Mouse (Mus musculus): ENCODE measurements at regions not wholly inside any gene's neighbourhood (a gene's known extent, or its start where the extent isn't known, plus 50 kb on each side); places are given as distances from the start of the nearest gene placed in this dataset.

DNA sequence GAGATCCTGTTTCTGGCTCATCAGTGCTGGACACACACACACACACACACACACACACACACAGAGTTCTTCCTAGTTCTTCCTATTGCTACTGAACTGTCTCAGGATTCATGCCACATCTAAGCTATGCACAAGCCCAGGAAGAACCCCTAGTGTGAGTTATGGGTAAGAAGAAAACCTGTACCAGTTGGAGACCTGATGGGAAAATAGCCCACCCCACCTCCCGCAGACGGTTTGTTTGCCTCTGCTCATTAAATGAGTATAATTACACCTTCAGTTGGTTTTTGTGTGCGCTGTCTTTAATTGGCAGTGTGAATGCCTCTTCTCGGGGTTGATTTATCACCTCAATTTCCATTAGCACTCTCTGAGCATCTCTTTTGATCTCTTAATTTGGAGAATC, 165.8 kb upstream of the Mocs1 start:
- no peaks in the 10 kb centered on the region for H3K4me1 ChIP-seq (ENCODE audit: control insufficient read depth)
- H3K9me3 ChIP-seq (ENCODE audit: control insufficient read depth, low read length): peaks cover 3% of the 10 kb centered on the region; the same call in 1 of the 2 replicates
- TF ChIP-seq GATA1 (IDR thresholded peaks at IDR 0.05; ENCODE audit: low read length): no peak
- no peak for TF ChIP-seq TAL1 (IDR thresholded peaks at IDR 0.05; ENCODE audit: low read length)
- H3K36me3 ChIP-seq (ENCODE audit: control insufficient read depth): no peaks in the 10 kb centered on the region
- H3K4me3 ChIP-seq (replicated peaks): no peak overlapping the region
- no peaks in the 10 kb centered on the region for H3K27me3 ChIP-seq (ENCODE audit: control insufficient read depth)

- H3K9me3 ChIP-seq (ENCODE audit: control insufficient read depth, low read length): peaks cover 25% of the 10 kb centered on the region
- no peaks in the 10 kb centered on the region for H3K27me3 ChIP-seq (ENCODE audit: control insufficient read depth)
- no peaks in the 10 kb centered on the region for H3K36me3 ChIP-seq (ENCODE audit: control insufficient read depth)
- H3K4me1 ChIP-seq (ENCODE audit: control insufficient read depth): no peaks in the 10 kb centered on the region
- TF ChIP-seq GATA1 (IDR thresholded peaks at IDR 0.05; ENCODE audit: low read length) (no peak), TAL1 (IDR thresholded peaks at IDR 0.05; ENCODE audit: low read length) (no peak)
- no peak overlapping the region for H3K4me3 ChIP-seq (replicated peaks)
These were observed 161.8 kb upstream of the Mocs1 start for GRCm38 (mm10) chr17:49266343-49266742.

- H3K4me1 ChIP-seq (ENCODE audit: control insufficient read depth): no peaks in the 10 kb centered on the region
- TF ChIP-seq TAL1 (IDR thresholded peaks at IDR 0.05; ENCODE audit: low read length): no peak
- no peak for TF ChIP-seq GATA1 (IDR thresholded peaks at IDR 0.05; ENCODE audit: low read length)
- H3K27me3 ChIP-seq (ENCODE audit: control insufficient read depth): no peaks in the 10 kb centered on the region
- H3K36me3 ChIP-seq (ENCODE audit: control insufficient read depth): no peaks in the 10 kb centered on the region
- peaks cover 39% of the 10 kb centered on the region for H3K9me3 ChIP-seq (ENCODE audit: control insufficient read depth, low read length)
- no peak overlapping the region for H3K4me3 ChIP-seq (replicated peaks)
These were observed 158.2 kb upstream of the Mocs1 start for GRCm38 (mm10) chr17:49269943-49270342.

- Histone ChIP-seq H3K36me3 (ENCODE audit: control insufficient read depth) (no peaks in the 10 kb centered on the region), H3K4me3 (replicated peaks) (no peak overlapping the region), H3K27me3 (ENCODE audit: control insufficient read depth) (no peaks in the 10 kb centered on the region), H3K9me3 (ENCODE audit: control insufficient read depth, low read length) (peaks cover 54% of the 10 kb centered on the region), H3K4me1 (ENCODE audit: control insufficient read depth) (no peaks in the 10 kb centered on the region)
- TF ChIP-seq TAL1 (IDR thresholded peaks at IDR 0.05; ENCODE audit: low read length) (no peak), GATA1 (IDR thresholded peaks at IDR 0.05; ENCODE audit: low read length) (no peak)
These were observed 155.3 kb upstream of the Mocs1 start for GRCm38 (mm10) chr17:49272661-49273448.

DNA sequence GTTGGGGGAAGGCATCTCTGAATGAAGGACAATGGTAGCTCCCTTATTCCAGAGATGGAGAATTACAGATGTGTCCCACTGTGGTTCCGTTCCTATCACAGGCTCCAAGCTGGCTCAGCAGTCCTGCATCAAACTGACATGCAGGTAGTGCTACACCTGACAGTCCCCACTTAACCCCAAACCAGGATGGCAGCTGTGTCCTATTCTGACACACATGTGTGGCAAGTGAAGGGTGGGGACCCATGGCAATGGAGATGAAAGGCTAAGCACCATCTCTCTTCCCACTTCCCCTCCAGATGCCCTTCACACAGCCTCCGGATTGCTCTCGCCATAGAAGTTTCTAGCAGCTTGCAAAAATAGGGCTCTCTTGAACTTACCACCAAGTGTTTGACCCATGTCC, 153.2 kb upstream of the Mocs1 start:
- no peaks in the 10 kb centered on the region for H3K4me1 ChIP-seq (ENCODE audit: control insufficient read depth)

GRCm38 (mm10) chr17:49275421-49275820, 152.7 kb upstream of the Mocs1 start:
- Histone ChIP-seq H3K4me3 (replicated peaks) (no peak overlapping the region), H3K27me3 (ENCODE audit: control insufficient read depth) (no peaks in the 10 kb centered on the region), H3K9me3 (ENCODE audit: control insufficient read depth, low read length) (peaks cover 60% of the 10 kb centered on the region), H3K4me1 (ENCODE audit: control insufficient read depth) (no peaks in the 10 kb centered on the region), H3K36me3 (ENCODE audit: control insufficient read depth) (no peaks in the 10 kb centered on the region)
- TF ChIP-seq TAL1 (IDR thresholded peaks at IDR 0.05; ENCODE audit: low read length) (no peak), GATA1 (IDR thresholded peaks at IDR 0.05; ENCODE audit: low read length) (no peak)

More for the DNA sequence above, 153.2 kb upstream of the Mocs1 start:
- Histone ChIP-seq H3K9me3 (ENCODE audit: control insufficient read depth, low read length) (peaks cover 65% of the 10 kb centered on the region), H3K4me3 (replicated peaks) (no peak overlapping the region), H3K36me3 (ENCODE audit: control insufficient read depth) (no peaks in the 10 kb centered on the region), H3K27me3 (ENCODE audit: control insufficient read depth) (no peaks in the 10 kb centered on the region)
- no peak for TF ChIP-seq GATA1 (IDR thresholded peaks at IDR 0.05; ENCODE audit: low read length)
- TF ChIP-seq TAL1 (IDR thresholded peaks at IDR 0.05; ENCODE audit: low read length): no peak

DNA sequence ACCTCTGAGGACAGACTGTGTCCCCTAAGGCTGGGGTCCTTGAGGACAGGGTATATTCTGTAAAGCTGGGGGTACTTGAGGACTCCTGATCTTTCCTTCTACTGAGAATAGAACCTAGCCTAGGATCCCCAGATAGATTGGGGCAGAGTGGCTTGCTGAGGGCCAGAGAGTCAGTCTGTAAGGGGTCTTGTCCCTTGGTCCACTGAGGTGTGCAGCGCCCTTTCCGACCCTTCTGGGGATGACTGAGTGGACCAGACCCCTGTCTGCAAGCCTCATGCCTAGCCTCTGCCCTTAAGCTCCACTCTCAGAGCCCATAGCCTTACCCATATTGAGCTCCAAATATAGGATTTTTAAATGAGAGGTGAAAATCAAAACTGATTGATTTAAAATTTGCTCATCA, 152.2 kb upstream of the Mocs1 start:
- Histone ChIP-seq H3K9me3 (ENCODE audit: control insufficient read depth, low read length) (peaks cover 57% of the 10 kb centered on the region), H3K4me3 (replicated peaks) (no peak overlapping the region), H3K27me3 (ENCODE audit: control insufficient read depth) (no peaks in the 10 kb centered on the region), H3K4me1 (ENCODE audit: control insufficient read depth) (no peaks in the 10 kb centered on the region), H3K36me3 (ENCODE audit: control insufficient read depth) (no peaks in the 10 kb centered on the region)
- TF ChIP-seq TAL1 (IDR thresholded peaks at IDR 0.05; ENCODE audit: low read length) (no peak), GATA1 (IDR thresholded peaks at IDR 0.05; ENCODE audit: low read length) (no peak)

DNA sequence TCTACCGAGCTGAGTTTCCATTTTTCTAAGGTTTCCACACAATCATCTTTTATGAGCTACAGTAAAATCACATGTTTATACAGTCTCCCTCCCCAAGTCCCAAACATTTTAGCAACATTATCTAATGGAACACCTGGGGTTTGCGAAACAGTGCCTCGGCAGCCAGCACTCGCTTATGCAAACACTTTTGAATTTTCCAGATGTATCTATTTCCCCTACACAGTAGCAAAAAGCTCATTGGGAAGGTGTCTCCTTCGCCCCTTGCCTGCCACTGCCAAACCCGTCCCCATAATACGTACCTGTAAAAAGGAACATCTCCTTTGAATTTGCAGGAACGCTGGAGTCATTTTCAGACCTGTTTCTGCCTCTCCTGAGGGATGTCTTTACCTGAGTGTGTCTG, 149.6 kb upstream of the Mocs1 start:
- peaks cover 61% of the 10 kb centered on the region for H3K9me3 ChIP-seq (ENCODE audit: control insufficient read depth, low read length)

DNA sequence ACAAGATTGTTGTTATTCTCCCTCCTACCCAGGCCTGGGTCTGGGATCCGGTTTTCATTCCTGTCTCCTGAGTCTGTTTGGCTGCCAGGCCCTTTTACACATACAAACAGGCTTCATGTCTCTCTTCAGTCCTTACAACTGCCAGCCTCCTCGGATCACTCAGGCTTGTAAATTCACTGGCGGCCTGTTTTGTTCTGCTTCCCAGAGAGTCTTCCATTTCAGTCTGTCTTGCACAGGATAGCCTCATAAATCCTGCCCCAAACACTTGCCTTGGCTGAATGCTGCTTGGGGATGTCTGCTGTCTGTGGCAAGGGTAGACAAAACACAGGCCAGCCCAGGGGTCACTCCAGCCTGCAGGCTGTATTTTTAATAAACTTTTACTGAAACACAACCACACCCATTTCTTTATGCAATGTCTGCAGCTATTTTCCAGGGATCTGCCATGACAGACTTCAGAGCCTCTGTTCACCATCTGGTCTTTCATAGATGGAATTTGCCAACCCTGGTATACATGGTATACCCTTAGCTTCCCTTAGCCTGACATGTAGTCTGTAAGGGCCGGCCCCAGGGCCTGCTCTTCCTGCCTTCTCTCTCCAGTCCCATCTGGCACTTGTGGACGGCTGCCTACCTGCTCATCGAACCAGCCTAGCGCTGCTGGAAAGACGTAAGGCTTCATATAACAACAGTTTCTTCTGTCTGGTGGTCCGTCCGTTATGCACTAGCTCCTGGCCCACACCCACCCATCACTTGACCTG, 149.0 kb upstream of the Mocs1 start:
- no peaks in the 10 kb centered on the region for H3K4me1 ChIP-seq (ENCODE audit: control insufficient read depth)
- no peaks in the 10 kb centered on the region for H3K36me3 ChIP-seq (ENCODE audit: control insufficient read depth)
- H3K9me3 ChIP-seq (ENCODE audit: control insufficient read depth, low read length): peaks cover 55% of the 10 kb centered on the region
- no peaks in the 10 kb centered on the region for H3K27me3 ChIP-seq (ENCODE audit: control insufficient read depth)
- no peak for TF ChIP-seq GATA1 (IDR thresholded peaks at IDR 0.05; ENCODE audit: low read length)
- no peak for TF ChIP-seq TAL1 (IDR thresholded peaks at IDR 0.05; ENCODE audit: low read length)
- H3K4me3 ChIP-seq (replicated peaks): no peak overlapping the region

More for the DNA sequence above, 149.6 kb upstream of the Mocs1 start:
- Histone ChIP-seq H3K27me3 (ENCODE audit: control insufficient read depth) (no peaks in the 10 kb centered on the region), H3K36me3 (ENCODE audit: control insufficient read depth) (no peaks in the 10 kb centered on the region), H3K4me1 (ENCODE audit: control insufficient read depth) (no peaks in the 10 kb centered on the region), H3K4me3 (replicated peaks) (no peak overlapping the region)
- TF ChIP-seq TAL1 (IDR thresholded peaks at IDR 0.05; ENCODE audit: low read length) (no peak), GATA1 (IDR thresholded peaks at IDR 0.05; ENCODE audit: low read length) (no peak)
